Mouse (Mus musculus): ENCODE results near the gene G0s2. TPM values are rescaled to one million over a fixed set of nuclear protein-coding genes. Genes with fewer than 3 reads are reported as not detected.
"Not testable (repeated sequence)": the region's sequence is repeated elsewhere in the genome, so short reads cannot be mapped to it uniquely, and the experiment has no call there.

G0s2 gene
- polyA plus RNA-seq, 1 experiment from 2014 or later, result 11.0 TPM

DNA sequence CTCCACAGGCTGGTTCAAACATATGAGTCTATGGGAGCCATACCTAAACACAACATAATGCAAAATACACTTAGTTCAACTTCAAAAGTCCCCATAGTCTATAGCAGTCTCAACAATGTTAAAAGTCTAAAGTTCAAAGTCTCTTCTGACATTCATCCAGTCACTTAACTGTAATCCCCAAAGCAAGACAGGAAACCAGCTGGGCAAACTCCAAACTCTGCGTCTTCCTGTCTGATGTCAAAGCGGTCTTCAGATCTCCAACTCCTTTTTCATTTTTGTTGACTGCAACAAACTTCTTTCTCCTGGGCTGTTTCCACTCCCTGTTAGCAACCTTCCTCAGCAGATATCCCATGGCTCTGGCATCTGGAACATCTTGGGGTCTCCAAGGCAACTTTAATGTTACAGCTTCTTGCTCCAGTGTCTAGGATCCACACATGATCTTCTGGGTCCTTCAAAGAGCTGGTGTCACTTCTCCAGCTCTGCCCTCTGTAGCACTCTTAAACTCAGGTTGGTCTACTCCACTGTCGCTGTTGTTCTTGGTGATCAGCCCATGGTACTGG, 12.8 kb upstream of the G0s2 start:
- H3K27ac ChIP-seq (replicated peaks); ATAC-seq (ENCODE audit: low FRiP score, low read depth); H3K9ac ChIP-seq (replicated peaks); H3K36me3 ChIP-seq; H3K27me3 ChIP-seq; H3K4me3 ChIP-seq; H3K4me2 ChIP-seq (replicated peaks); H3K9me3 ChIP-seq; H3K4me1 ChIP-seq: not testable (repeated sequence)
- WGBS, result 89% methylated on average over 3 of the region's 3 CpGs

DNA sequence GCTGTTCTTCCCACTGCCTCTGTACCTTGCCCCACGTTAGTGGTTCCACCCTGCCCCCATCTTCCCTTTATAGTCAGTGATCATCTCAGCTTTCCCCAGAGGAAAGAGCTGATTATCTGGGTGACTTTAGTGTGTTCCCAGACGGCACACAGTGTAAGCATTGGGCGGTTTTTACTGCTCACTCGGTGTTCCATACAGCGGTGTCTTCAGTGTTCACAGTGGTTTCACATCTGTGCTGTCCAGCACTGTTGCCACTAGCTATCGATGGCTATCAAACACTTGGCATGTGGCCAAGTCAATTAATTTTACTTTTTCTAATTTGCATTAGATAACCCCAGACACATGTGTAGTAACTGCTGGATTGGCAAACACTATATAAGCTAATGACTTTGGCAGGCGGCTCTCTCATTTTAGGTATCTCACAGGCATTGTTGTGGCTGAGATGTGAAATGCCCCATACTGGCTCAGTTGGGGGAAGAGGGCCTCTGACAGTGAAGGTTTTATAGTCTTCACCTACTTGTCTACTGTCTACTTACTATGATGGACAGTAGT, 11.3 kb upstream of the G0s2 start:
- no peak overlapping the region for H3K4me2 ChIP-seq (replicated peaks)
- 84% methylated on average over 7 of the region's 7 CpGs for WGBS

DNA sequence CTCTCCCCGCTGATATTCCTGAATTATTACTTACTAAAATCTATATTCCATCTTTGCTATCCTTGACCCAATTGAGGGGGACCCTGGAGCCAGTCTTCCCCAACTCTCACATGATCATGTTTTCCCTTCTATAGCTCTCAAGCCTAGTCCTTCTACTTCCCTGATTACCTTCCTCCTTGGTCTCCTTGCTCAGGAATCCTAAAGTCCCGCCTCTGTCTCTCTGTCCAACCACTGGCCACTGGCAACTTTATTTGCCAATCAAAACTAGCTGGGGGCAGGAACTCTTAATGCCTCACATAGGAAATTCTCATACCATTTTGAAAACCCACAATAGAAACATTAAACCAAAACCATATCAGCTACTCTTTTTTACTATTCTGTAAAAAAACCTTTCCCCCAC, 8.3 kb upstream of the G0s2 start:
- 100% methylated on average over 2 of the region's 2 CpGs for WGBS
- no peak for ATAC-seq (ENCODE audit: low FRiP score, low read depth)
- no peak overlapping the region for H3K4me2 ChIP-seq (replicated peaks)
- no peaks in the 10 kb centered on the region for H3K9me3 ChIP-seq
- no peaks in the 10 kb centered on the region for H3K4me1 ChIP-seq
- H3K27ac ChIP-seq (replicated peaks), result no peak overlapping the region
- H3K27me3 ChIP-seq, result no peaks in the 10 kb centered on the region
- H3K36me3 ChIP-seq, result no peaks in the 10 kb centered on the region
- no peak overlapping the region for H3K4me3 ChIP-seq
- no peak overlapping the region for H3K9ac ChIP-seq (replicated peaks)

More for the DNA sequence above, 11.3 kb upstream of the G0s2 start:
- Histone ChIP-seq H3K4me3 (no peak overlapping the region), H3K9ac (replicated peaks) (no peak overlapping the region), H3K36me3 (no peaks in the 10 kb centered on the region), H3K27me3 (no peaks in the 10 kb centered on the region), H3K27ac (replicated peaks) (no peak overlapping the region), H3K9me3 (no peaks in the 10 kb centered on the region), H3K4me1 (no peaks in the 10 kb centered on the region)
- ATAC-seq (ENCODE audit: low FRiP score, low read depth), result no peak

DNA sequence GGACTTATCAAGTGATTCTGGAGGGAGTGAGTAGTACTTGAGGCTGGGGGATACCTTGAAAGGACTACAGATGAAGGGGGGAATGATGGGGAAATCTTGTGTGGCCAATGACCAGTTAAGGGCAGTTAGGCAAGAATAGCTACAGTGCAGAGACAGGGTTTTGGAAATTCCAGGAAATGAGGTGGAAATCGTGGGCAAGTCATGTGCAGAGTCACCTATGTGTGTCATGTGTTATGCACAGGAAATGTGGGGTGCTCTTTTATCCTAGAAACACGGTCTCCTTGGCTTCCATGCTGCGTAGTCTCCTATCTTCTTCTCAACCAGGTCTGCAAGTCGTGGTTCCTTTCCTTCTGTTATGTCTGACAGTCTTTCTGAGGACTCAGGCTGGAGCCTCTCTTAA, 6.5 kb upstream of the G0s2 start:
- Histone ChIP-seq H3K27ac (replicated peaks) (no peak overlapping the region), H3K4me1 (no peaks in the 10 kb centered on the region), H3K36me3 (no peaks in the 10 kb centered on the region), H3K4me2 (replicated peaks) (no peak overlapping the region), H3K4me3 (no peak overlapping the region), H3K27me3 (no peaks in the 10 kb centered on the region), H3K9me3 (no peaks in the 10 kb centered on the region), H3K9ac (replicated peaks) (no peak overlapping the region)
- no peak for ATAC-seq (ENCODE audit: low FRiP score, low read depth)
- 89% methylated on average over 4 of the region's 4 CpGs for WGBS

DNA sequence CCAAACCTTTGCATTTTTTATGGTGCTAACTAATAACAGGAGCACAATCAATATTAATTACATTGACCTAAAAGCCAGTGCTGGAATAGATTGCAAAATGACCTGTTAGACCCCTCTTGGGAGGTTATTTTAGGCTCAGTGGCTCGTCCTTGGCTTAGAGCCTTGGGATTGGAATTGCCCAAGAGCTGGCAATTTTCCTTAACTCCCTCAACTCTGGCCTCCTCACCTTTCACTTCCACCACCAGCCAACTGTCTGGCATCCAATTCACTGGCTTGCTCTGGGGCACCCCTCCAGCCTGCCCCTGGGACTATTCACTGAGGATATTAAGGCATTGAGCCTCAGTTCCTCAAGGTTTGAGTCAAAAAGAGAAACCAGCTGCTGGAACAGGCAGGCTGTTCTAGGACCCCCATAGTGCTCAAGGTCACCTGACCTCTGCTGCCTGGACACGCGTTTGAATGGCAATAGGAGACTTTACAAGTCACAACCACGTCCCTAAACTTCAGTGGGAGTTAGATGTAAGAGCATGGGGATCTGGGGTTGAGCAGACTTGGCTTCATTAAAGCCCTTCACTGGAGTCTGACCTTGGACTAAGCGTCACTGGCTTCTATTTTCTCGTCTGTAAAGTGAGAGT, 5.5 kb upstream of the G0s2 start:
- no peaks in the 10 kb centered on the region for H3K4me1 ChIP-seq

DNA sequence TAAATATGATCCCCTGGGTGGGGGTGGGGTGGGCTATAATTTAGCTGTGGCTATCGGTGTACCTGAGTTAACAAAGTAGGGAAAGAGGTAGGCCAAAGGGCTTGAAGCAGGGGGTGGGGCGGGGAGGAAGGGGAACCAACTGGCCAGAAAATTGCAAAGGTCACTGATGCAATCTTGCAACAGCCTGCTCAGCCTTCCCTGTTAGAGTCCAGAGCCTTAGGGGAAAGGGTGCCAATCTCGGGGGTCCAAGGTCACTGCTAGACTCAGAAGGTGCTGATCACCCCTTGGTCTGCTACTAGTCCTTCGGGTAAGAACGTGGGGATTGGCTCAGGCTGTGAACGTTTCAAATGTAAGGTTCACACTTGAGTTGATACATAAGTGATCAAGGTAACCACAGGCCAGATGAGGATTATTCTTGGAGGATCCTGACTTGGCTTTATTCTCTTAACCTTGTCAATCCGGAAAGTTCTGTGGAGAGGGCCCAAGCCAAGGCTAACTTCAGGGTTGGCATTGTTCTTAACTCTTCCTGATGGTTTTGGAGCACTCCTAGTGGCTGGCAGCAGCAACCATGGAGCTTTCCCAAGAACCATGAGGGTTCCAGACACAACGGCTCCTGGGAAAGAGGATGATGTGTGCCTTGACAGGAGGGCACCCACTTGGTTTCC, 1.5 kb upstream of the G0s2 start:
- Histone ChIP-seq H3K27me3 (no peaks in the 10 kb centered on the region), H3K4me2 (replicated peaks) (no peak overlapping the region), H3K9me3 (no peaks in the 10 kb centered on the region), H3K4me3 (no peak overlapping the region), H3K27ac (replicated peaks) (no peak overlapping the region), H3K4me1 (peaks cover 13% of the 10 kb centered on the region), H3K9ac (replicated peaks) (no peak overlapping the region), H3K36me3 (no peaks in the 10 kb centered on the region)
- ATAC-seq (ENCODE audit: low FRiP score, low read depth), result no peak
- WGBS, result 84% methylated on average over 8 of the region's 8 CpGs

More for the DNA sequence above, 5.5 kb upstream of the G0s2 start:
- Histone ChIP-seq H3K27ac (replicated peaks) (no peak overlapping the region), H3K27me3 (no peaks in the 10 kb centered on the region), H3K4me2 (replicated peaks) (no peak overlapping the region), H3K9me3 (no peaks in the 10 kb centered on the region), H3K9ac (replicated peaks) (no peak overlapping the region), H3K36me3 (no peaks in the 10 kb centered on the region), H3K4me3 (no peak overlapping the region)
- 36% methylated on average over 6 of the region's 6 CpGs for WGBS
- no peak for ATAC-seq (ENCODE audit: low FRiP score, low read depth)

DNA sequence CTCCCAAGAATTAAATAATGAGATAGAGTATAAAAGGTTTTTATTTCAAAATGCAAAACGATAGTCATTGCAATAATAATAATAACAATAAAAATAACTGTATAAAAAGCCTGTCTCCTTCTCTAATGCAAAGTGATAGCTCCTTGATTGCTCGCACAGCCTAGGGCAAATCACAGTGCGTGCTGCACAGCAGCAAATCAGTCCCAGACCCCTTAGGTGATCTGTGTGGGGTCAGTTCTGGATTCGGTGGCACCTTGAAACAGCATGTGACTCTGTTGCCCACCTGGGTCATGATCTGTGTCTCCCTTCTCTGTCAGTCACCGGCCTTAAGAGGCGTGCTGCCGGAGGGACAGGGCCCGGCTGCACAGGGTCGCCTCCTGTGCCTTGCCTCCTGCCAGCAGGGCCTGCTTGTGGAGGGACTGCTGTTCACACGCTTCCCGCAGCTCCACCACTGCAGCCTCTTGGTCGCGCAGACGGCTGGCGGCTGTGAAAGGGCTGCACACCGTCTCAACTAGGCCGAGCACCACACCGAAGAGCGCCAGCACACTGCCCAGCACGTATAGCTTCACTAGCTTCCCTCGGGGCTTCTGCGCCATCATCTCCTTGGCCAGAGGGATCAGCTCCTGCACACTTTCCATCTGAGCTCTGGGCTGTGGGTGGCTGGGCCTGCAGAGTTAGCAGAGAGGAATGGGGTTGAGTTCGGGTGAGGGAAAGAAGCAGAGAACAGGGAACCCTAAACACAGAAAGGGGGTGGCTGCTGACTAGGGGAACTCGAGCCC, 691 bp downstream of the G0s2 start:
- H3K27me3 ChIP-seq, result no peaks in the 10 kb centered on the region
- WGBS, result 8% methylated on average over 24 of the region's 24 CpGs
- peak overlapping the region; percentile 79 for H3K27ac ChIP-seq (replicated peaks)
- H3K4me1 ChIP-seq, result peaks cover 13% of the 10 kb centered on the region
- peak overlapping the region; percentile 55 for H3K9ac ChIP-seq (replicated peaks)
- no peaks in the 10 kb centered on the region for H3K36me3 ChIP-seq
- no peaks in the 10 kb centered on the region for H3K9me3 ChIP-seq
- H3K4me3 ChIP-seq, result peak overlapping the region; percentile 42
- peak overlapping the region; percentile 67 for H3K4me2 ChIP-seq (replicated peaks)
- peak; percentile 68 for ATAC-seq (ENCODE audit: low FRiP score, low read depth)

DNA sequence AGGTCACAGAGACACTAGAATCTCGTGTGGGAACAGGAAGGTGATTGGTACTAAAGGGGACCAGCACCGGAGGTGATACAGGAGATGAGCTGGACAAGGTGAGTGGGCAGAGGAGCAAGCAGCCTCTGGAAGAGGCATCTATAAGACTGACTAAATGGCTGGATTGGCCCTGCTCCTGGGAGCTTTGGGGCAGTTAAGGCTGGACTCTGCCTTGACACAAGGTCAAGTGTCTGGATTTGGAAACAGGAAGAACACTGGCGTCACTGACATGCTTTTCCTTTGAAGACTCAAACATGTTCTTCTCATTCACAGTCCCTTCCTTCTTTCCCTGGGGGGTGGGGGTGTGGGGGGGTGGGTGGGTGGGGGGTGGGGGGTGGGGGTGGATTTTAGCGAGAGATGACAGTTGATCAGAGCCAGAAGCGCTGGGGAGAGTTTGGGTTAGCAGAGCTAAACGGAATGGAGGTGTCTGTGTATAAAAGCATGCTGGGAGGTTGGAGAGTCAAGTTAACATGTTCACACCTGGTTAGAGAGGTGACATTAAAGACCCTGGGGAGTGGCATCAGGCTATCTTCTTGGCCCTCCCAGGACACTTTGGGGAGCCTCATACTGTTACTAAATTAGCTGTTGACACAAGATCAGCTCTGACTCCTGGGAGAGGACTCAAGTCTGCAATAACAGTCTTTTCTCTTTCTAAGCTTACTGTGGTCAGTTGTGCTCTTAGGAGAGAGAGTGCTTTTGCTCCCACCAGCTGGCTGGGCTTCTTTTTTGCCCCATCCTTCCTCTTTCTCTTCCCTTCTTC, 1.9 kb downstream of the G0s2 start:
- peaks cover 13% of the 10 kb centered on the region for H3K4me1 ChIP-seq
- no peaks in the 10 kb centered on the region for H3K9me3 ChIP-seq
- H3K27ac ChIP-seq (replicated peaks), result no peak overlapping the region
- WGBS, result 72% methylated on average over 6 of the region's 6 CpGs
- no peaks in the 10 kb centered on the region for H3K27me3 ChIP-seq
- no peak for ATAC-seq (ENCODE audit: low FRiP score, low read depth)
- no peaks in the 10 kb centered on the region for H3K36me3 ChIP-seq
- no peak overlapping the region for H3K9ac ChIP-seq (replicated peaks)
- H3K4me3 ChIP-seq, result no peak overlapping the region
- H3K4me2 ChIP-seq (replicated peaks), result 0 out of 2 replicates have a peak overlapping the region, but pooled peaks have one; percentile 67

DNA sequence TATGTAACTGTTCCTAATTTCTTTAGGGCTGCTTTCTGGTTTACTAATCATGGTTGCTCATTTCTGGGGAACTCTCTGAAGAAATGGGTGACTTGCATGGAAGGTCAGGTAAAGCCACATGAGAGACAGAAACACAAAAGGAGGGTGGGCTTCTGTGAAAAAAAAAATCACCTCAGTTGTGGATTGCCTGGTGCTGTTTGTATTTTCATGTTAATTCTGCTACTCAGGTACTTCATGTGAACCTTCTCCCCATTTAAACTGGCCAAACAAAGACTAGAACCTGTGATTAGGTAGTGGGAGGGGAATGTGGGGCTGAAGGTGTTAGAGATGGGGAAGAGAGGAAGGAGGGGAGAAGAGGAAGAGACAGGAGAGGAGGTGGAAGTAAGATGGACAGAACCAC, 7.3 kb downstream of the G0s2 start:
- Histone ChIP-seq H3K27me3 (no peaks in the 10 kb centered on the region), H3K9me3 (no peaks in the 10 kb centered on the region), H3K4me2 (replicated peaks) (no peak overlapping the region), H3K4me3 (no peak overlapping the region), H3K27ac (replicated peaks) (no peak overlapping the region), H3K4me1 (no peaks in the 10 kb centered on the region), H3K36me3 (no peaks in the 10 kb centered on the region), H3K9ac (replicated peaks) (no peak overlapping the region)
- ATAC-seq (ENCODE audit: low FRiP score, low read depth), result no peak

DNA sequence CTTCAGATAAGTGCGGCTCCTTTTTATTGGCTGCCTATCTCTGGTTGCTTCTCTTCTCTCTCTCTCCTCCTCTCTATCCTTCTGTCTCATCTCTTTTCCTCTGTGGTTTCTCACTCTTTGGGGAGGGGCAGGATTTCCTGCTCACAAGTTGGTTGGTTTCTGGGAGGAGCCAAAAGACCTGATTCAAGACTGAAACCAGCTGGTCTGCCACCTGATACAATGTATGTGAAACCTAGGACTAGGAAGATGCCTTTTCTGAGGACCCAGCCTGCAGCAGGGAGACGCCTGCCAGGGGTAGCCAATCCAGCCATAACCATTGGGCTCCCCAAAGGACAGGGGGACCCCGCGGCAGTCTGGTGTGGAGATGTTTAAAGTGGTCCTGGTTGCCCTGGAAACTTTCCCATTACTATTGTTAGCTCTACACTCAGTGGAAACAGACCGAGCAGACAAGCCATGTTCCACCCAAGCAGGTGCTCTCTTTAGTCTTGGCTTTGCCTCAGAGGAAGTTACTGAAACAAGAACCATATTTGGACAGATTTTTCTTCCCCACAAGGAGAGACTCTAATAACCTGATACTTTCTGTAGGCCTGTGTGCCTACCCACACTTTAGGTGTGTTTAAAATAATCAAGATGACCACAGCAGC, 8.9 kb downstream of the G0s2 start, which contains the start of gene Hsd11b1:
Hsd11b1 (minus strand) TSS at position 121 of the 644 bp plus-strand sequence.
- H3K27me3 ChIP-seq, result no peaks in the 10 kb centered on the region
- H3K4me2 ChIP-seq (replicated peaks), result no peak within 1 kb of the TSS
- WGBS, result 70% methylated on average over 5 of the region's 5 CpGs
- H3K4me1 ChIP-seq, result no peaks in the 10 kb centered on the region
- H3K36me3 ChIP-seq, result no peaks in the 10 kb centered on the region
- ATAC-seq (ENCODE audit: low FRiP score, low read depth), result no peak
- H3K9ac ChIP-seq (replicated peaks), result no peak within 1 kb of the TSS
- H3K4me3 ChIP-seq, result no peak within 1 kb of the TSS
- H3K9me3 ChIP-seq, result no peaks in the 10 kb centered on the region
- H3K27ac ChIP-seq (replicated peaks), result no peak within 1 kb of the TSS

Measured in midbrain, embryonic 12.5 days (tissue).